Mouse (Mus musculus): ENCODE data around the gene Olfr1342.

DNA sequence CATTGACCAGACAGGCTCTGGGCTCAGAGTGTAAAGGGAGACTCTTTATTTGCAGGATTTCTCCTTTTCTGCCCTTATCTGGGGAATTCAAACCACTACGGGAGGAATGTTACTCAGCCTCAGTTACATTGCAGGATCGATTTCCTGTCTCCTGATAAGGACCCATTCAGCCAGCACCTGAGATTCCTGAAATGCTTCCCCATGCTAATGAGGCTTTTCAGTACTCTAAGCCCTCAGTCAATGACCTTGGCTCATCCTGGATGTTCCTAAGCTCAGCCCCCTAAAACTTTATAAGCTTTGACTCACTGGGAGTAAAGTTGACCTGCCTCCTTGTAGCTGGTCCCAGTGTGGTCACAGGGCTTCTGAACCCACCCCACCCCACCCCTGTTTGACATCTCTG is 5.5 kb downstream of the Olfr1342 start:
- TF ChIP-seq CTCF (IDR thresholded peaks at IDR 0.05): no peak
- peak; percentile 60 for TF ChIP-seq EP300 (IDR thresholded peaks at IDR 0.05)
